Mouse (Mus musculus) lung, adult 18-20 months (tissue): ENCODE measurements around the gene Drap1.

Experiments used
- DNase-seq, 2 experiments: peaks; one replicate each; pipeline ENCODE4 v3.0.0; 2022; ENCODE audit warnings: mixed read lengths in 2 of 2

Gene Drap1

DNA sequence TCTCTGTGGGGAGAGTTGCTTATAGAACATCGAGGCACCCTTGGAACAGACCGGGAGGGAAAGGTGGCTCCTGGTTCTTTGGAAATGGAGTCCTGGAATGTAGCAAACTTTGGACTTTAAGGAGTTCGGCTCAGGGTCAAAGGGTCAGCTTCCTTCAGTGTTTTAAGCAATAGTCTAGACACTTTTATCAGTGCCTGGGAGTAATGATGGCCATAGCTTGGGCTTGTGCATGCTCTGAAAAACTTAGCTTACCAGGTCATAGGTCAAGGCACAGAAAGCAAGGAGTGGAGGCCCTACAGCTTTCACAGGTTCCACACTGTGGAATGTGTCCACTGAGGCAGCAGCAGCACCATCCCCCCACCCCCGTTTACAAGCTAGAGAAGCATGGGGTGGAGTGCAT, 50.0 kb downstream of the Drap1 start:
- no peak for DNase-seq

DNA sequence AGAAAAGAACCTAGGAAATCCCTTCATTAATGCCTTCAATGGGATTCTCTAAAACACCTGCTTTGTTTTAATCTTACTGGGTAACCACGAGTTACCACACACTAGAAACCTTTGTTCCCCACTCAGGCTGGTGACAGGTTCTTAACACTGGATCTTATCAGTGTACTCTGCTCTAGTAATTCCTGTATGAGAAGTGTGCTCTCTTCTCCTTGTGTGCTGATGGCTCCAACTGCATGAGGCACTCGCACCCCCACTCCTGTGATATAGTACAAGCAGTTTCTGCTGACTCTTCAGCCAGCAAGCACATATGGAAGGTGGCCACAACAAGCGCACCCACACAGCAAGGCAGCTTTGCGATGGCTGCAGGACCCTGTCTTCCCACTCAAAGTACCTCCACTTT, 50.6 kb downstream of the Drap1 start:
- DNase-seq = no peak
